Mouse (Mus musculus) kidney, adult 8-10 months (tissue): ENCODE measurements around the gene Insm1.

Source experiments
- DNase-seq, 2 experiments: peaks; one replicate each; pipeline ENCODE4 v3.0.0; 2022

The Insm1 gene

GRCm38 (mm10) chr2:146221076-146221928, at the start of gene Insm1:
Gene Insm1, plus strand, starts transcription at chr2:146221921.
- no peak for DNase-seq

- no peak for DNase-seq
These were observed 49.6 kb upstream of the Insm1 start for GRCm38 (mm10) chr2:146172106-146172505.

DNA sequence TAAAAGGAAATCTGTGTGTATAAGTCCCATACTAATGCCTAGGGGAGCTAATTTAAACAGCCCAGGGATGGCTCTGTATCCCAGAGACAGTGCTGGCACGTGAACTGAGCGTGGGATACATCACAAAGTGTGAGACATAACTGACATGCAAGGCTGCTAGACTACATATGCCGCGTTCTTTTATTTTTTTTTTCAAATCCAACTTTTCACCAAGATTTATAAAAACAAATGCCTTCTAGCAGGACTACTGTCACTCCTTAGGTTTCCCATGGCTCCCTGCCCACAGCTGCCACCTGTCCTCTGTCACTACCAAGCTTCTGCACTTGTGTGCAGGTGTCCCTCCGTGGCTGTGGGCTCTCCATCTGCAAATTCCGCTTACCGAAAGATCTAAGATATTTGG, 47.5 kb upstream of the Insm1 start:
- no peak for DNase-seq

DNA sequence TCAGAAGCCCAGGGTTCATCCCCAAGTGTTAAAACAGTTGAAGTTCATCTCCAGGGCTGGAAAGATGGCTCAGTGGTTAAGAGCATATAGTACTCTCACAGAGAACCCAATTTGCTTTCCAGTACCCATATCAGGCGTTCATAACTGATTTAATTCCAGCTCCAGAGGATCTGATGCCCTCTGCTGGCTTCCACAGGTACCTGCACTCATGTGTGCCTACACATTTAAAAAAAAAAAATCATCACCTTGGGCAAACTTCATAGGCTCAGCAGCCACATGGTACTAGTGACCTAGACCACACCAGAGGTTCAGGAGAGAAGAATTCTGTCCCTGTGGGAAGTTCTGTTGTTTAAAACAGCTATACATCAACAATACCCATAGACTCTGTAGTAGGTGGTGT, 43.0 kb upstream of the Insm1 start:
- DNase-seq: no peak

GRCm38 (mm10) chr2:146183830-146184793, 37.6 kb upstream of the Insm1 start:
- no peak for DNase-seq

DNA sequence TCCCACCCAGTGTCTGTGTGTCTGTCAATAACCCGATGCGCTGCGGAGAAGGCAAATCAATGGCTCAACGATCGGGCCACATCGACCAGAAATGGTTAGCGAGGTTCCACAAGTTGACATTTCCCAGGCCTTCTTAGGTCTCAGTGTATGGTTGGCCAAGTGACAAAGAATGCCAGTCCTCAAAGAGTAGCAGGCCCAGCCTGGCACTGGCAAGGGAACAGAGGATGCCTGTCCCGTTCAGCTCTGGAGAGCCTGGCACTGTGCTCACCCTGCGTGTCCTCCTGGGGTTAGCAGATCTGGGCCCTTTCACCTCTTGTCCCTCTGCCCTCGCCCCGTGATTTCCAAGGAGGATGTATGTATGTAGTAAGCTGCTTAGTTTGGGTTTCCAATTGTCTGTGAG, 25.6 kb upstream of the Insm1 start:
- DNase-seq: no peak

DNA sequence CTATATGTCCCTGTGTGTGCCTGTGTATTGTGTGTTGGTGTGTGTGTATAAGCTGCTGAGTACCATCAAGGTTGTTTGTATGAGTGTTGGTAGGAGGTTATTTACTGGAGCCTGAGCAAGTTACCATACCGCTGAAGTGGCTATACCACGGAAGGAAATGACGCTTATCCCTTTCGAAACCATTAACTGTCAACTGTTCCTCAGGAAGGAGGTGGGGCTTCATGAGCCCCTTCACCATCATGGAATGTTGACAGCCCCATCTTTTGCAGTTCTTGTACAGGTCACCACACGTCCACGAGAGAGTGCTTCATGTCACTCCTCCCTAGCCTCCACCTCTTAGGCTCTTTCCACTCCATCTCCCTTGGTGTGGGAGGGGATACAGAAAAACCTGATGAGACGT, 23.8 kb upstream of the Insm1 start:
- no peak for DNase-seq

- DNase-seq: no peak
These were observed 10.8 kb upstream of the Insm1 start for GRCm38 (mm10) chr2:146210968-146211367.

GRCm38 (mm10) chr2:146214715-146215114, 7.0 kb upstream of the Insm1 start:
- DNase-seq: no peak

DNA sequence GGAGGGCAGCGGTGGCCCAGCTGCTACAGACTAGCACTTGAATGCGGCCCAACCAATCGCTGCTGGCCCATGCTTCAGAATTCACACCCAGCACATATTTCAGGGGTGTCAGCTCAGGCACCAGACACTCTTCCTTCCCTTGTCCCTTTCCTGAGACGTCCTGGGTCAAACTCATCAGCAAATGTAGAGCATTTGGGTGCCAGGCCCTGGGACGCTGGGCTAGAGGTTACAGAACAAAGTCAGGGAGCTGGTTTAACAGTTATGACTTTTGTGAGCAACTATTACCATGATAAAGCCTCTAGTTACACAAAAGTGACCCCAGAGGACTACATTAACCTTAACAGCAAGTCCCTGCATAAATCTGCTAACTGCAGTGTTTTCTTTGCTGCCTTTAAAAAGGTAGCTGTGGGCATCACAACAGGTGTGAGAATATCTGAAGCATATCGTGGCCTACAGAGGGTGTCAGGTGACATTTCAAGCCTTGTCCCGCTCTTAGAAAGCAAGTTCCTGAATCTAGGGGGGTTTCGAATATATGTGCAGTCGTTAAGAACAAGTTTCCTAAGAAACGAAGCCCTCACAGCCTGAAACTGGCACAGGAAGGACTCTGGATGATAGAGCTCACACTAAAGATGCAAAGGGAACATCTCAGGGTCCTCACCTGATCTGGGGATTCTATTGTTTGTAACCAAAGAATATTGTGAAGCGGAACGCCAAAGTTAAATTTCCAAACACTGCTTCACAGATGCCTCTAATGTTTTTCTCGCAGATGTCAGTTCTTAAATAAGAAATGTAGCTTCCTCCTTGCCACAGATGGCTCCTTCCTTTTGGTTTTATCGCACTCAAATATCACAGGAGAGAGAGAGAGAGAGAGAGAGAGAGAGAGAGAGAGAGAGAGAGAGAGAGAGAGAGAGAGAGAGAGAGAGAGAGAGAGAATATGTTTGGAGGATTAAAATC, 5.3 kb upstream of the Insm1 start:
- DNase-seq: no peak

DNA sequence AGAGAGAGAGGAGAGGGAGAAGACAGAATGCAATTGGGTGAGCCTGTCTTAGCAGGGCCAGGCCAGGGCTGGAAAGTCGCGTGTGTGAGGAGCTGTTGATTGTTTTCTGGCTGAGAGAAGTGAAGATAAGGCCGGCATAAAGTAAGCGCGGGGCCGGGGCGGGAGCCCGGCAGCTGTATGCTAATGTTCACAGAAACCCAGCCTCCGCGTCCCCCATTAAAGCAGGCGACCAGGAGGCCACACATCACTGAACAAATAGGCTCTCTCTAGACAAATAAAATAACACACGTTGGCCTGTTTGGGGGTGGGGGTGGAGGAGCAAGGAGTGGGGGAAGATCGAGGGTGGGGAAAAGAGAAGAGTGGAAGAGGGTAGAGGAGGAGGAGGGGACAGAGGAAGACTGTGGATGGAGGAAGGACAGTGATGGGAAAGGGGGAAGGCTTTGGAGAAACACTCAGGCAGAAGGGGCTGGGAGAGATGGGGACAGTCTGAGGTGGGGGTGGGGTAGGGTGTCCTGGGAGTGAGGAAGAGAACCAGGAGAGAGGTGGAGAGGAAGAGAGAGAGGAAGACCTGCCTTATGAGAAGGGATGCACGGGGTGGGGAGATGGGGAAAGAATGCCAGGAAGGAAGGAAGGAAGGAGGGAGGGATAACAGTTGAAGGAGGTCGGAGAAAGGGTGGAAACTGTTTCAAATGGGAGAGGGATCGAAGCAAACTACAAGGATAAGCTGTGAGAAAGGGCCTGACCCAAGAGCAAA, 4.3 kb upstream of the Insm1 start:
- DNase-seq: no peak

GRCm38 (mm10) chr2:146218161-146218691, 3.5 kb upstream of the Insm1 start:
- no peak for DNase-seq

DNA sequence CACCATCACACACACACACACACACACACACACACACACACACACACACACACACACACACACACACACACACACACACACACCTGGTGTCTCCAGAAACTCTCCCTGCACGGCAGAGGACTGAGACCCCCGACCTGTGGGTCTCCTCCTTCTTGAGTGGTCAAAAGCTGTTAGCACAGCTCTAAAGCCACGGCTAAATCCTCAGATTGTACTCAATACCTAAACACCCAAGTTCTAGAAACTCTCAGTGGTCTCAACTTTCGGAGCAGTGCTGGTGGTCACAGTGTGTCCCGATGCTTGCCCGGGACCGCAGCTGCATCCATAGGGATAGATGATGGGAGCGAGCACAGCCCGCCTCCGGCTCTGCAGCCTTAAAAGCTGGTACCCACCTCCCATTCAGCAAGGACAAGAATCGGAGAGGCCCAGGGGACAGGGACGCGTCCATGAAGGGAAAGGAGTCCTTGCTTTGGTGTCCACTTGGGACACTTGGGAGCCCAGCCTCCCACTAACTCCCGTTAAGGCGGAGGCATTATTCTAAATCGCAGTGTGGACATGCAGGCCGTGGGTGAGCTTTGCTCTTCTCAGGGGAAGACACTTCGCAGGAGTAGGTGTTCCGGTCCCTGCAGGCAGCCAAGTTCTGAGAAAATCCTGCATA, 2.7 kb upstream of the Insm1 start:
- no peak for DNase-seq

- DNase-seq: no peak
These were observed 1.9 kb upstream of the Insm1 start for GRCm38 (mm10) chr2:146219791-146220190.

DNA sequence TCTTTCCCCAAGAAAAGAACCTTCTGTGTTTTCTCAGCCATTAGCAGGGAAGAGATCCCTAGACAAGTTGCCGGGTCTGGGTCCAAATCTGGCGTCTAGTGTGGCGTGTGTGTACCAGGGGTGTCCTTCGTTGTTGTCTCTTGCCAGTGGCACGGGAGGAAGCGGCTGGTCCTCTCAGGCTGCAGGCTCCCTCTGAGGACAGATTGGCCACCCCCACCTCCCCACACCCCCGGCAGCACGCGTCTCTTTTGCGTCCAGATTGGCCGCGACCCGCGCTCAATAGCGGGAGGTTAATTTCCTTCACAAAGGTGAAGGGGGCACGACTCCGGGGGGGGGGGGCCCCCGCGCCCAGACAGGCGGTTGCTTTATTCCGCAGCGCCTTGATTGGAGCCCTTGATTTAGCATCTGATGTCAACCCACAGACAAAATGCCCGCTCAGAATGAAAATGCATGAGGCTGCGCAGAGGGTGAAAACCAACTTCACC, 1.1 kb upstream of the Insm1 start:
- no peak for DNase-seq

DNA sequence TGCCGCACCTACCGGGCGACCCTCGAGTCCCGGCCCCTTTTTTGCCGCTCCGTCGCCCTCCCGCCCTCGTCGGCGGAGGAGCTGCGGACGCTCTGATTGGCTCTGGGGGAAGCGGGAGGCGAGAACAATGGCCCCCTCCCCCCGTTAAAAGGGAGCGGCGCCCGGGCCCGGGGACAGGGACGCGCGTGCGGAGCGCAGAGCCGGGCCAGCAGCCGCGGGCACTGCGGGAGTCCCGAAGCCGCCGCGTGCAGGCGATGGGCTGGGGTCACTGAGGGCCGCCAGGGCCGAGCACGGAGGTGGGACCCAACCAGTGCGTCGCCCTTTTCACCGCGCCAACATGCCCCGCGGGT, 183 bp downstream of the Insm1 start:
- no peak for DNase-seq

GRCm38 (mm10) chr2:146222279-146223175, 806 bp downstream of the Insm1 start:
- no peak for DNase-seq

- DNase-seq: no peak
These were observed 1.6 kb downstream of the Insm1 start for GRCm38 (mm10) chr2:146223176-146223905.

- no peak for DNase-seq
These were observed 2.4 kb downstream of the Insm1 start for GRCm38 (mm10) chr2:146224141-146224540.
